Mouse (Mus musculus) c-Kit-positive CD71-positive TER-119-positive erythroid progenitor cells, embryonic 14.5 days (primary cell): ENCODE results near the gene Mrm1.

Experiments
- DNase-seq: peaks from one replicate; pipeline ENCODE4 v3.0.0-alpha.2; 2013; ENCODE audit warnings: low spot score

The Mrm1 gene

DNA sequence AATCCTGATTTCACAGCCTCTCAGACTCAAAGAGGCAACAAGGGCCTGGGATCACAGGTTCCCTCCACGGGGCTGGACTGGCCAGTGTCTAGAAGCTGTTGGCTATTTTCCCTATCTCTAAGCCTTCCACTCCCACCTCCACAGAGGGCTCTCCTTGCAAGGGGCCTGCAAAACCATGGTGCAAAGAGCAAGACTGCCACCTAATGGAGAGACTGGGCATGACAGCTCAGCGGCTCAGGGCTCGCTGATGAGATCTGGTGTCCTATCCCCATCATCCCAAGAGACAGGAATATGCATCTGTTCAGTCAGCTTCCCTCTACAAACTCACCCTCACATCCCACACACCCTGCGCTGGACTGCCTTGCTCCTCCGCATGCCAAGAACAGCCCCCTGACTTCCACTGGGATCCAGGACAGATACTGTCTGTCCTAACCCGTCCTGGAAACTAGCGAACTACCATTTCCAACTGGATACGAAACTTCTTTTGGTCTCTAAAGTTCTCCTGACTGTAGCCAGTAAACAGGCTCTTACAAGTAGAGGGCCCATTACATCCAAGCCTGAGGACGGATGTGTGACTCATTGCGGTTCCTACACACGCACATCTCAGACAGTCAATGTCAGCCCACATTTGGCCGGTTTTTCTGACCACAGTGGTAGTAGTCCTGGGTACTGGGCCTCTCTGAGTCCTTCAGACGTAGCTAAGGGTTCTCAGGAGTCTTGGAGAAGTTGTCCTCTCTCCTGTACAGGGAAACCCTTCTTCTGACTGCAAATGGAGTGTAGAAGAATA, 5.4 kb downstream of the Mrm1 start:
- DNase-seq = no peak

DNA sequence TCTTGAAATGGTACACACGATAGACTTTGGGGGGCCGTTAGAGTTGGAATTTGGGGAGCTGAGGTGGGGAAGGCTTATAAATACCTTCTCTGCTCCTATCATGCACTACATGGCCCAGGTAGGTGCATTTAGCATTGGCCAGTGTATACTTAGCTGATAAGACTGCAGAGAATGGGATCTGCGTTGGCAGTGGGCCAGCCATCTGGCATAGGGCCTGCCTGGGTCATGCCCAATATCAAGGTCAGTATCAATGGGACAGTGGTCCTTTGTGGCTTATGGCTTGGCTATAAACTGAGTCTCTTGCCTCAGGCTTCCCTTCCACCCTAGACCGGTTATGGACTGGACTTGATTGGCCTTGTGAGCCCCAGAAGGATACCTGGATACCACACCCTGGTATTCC, 14.9 kb downstream of the Mrm1 start:
- DNase-seq = no peak

DNA sequence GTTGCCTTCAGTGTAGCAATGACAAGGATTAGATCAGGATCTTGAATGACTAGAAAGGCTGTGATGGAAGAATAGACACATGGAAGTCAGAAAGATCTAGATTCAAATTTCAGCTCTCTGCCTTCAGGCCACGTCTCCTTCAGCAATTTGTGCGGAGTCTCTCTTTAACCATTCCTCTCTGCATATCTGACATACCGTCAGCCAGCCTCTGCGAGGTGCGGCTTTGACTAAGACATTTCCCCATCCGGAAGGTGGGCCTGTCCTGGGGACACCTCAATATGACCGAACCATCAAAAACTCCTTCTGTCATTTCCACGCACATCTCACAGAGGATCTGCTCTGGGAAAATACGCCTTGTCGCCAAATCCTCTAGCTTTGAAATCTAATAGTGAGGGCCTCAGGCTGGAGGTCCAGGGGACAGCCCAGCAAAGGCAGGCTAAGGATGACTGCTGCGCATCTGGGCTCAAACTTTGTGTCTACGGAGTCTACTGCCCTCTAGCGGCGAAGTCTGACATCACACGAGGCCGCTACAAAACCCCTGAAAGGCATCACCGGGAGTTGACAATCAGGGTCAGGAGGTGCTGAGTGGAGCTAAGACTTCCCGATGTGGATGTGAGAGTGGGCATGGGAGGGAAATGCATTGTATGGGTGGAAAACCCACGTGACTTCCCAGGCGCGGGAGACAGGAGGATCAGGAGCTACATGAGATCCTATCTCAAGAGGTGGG, 21.5 kb downstream of the Mrm1 start:
- peak; percentile 76 for DNase-seq

DNA sequence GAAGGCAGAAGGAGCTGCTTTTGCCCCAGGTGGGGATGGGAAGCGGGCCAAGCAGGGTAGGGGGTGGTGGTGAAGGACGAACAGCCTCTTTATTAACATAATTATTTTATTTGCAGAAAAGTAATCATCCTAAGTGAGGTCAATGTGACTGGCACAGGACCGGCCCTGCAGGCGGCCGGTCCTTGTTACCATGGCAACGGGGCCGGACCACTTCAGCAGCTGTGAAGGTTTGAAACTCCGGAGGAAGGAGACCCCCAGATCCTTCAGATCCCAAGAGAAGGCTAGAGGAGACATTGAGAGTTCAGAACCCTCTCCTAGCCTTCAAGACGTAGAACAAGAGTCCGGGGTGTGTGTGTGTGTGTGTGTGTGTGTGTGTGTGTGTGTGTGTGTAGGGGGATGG, 22.3 kb downstream of the Mrm1 start:
- DNase-seq = no peak

DNA sequence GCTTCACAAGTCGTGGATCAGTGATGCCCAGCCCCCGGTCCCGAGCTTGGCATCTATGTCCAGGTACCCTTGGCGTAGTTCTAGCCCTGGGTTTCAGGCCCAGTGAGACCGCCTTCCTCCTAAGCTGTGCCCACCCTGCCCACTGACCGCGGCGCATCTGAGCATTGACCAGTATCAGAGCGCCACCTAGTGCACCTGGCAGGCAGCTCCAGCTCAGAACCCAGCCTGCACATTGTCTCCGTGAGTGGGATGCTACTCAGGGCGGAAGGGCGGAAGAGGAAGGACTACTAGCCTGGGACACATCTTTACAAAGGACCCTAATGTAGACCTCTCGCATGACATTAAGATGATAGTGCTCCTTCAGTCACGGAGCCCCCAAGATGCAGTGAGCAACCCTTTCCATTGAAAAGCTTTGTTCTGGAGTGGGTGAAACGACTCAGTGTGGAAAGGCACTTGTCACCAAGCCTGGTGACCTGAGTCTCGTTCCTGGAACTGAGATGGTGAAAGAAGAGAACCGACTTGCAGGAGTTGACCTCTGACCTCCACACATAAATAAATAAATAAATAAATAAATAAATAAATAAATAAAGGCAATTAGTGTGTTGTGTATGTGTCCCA, 24.7 kb downstream of the Mrm1 start:
- no peak for DNase-seq

DNA sequence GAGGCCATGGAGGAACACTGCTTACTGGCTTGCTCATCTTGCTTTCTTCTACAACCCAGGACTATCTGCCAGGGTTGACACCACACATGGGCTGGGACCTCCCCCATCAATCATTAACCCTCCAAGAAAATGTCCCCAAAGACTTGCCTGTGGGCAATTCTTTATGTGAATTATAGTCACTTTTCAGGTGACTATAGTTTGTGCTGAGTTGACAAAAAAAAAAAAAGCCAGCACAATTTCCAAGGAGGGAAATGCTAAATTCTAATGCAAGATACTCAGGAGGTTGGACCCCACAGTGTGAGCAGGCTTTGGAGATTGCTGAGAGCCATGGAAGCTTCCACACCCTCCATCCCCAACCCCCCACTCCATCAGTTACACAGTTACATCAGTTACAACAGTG, 25.8 kb downstream of the Mrm1 start:
- DNase-seq = no peak

DNA sequence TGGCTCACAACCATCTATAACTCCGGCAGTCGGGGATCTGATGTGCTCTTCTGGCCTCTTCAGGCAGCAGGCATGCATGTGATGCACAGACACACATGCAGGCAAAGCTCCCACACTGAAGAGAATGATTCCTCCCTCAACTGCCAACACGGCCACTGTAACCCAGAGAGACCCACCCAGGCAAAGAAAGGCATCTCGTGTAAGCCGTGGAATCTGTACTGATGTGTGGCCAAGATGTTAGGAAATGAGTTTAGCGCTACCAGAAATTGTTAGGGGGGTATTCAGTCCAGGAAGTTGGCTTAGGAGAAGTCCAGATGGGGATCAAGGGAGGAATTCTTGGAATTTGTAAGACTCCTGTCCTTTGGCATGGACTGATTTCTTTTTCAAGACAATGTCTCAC, 28.9 kb downstream of the Mrm1 start:
- DNase-seq = no peak

DNA sequence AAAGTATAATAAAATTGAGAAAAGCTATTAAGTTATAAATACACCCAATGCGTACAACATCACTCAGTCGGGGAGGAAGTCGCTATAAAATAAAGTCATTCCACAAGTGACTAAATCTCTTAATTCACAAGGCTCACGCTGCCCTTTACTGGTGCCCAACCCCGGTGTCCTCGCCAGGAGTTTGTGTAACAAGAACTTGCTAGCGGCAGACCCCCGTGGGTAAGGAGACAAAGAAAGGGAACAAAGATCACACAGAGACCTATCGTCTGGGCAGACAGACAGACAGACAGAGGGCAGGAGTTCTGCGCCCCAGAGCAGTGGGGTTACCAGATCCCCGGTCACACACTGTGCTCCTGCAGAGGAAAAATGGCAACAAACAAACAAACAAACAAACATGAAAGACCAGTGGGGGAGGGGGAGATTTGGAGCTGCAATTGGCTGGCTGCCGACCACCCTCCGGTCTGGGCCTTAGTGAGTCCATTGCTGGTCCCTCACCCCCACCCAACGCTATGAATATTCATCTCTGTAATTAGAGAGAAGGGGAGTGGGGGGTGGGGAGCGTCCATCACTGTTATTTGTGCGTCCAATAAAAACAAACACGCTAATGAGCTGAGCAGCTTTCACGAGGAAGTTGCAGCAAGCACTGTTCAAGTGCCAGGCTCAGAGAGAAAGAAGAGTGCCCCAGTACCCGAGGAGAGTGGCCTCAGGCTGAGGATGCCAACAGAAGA, 39.0 kb downstream of the Mrm1 start:
- DNase-seq = no peak

DNA sequence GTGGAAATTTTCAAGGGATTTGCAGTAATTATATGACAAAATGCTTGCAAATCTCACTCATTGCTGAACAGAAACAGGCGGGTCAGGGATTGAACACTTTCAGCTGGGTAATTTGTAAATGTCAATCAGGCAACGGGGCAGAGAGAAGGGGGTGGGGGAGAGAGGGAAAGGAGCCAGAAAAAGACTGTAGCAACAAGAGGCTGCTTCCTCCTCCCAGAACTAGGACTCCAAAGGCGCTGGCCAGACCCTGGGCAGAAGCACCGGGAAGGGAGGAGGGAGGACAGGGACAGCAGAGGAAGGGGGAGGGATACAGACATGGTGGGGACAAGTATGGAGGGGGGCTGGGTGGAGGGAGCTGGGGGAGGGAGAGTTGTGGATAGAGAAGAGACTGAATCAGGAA, 43.8 kb downstream of the Mrm1 start:
- DNase-seq = no peak

DNA sequence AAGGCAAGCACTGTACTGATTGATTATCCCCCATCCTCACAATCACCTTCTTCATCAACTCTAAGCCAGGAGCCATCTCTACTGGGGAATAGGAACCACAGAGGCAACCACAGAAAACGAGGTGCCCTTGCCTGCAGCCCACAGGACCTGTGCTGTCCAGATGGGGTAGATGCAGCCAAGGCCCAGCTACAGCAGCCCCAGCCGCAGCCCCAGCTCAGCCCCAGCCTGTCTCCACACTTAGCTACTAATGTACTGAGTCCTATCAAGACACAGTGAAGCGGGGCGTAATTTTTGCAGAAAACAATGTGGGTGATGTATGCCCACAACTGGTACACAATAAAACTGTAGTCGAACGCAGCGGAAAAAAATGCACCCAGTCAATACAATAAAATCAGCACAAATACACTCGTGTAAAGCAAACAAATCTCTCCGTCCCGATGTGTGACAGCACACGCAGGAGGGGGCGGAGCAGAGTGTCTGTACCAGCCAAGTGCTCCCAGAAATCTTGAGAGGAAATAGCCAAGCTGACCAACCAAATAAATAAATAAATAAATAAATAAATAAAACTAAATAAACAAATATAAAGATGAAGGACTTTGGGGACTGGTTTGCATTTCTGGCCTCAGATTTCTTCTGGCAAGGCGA, 44.3 kb downstream of the Mrm1 start:
- DNase-seq = no peak

DNA sequence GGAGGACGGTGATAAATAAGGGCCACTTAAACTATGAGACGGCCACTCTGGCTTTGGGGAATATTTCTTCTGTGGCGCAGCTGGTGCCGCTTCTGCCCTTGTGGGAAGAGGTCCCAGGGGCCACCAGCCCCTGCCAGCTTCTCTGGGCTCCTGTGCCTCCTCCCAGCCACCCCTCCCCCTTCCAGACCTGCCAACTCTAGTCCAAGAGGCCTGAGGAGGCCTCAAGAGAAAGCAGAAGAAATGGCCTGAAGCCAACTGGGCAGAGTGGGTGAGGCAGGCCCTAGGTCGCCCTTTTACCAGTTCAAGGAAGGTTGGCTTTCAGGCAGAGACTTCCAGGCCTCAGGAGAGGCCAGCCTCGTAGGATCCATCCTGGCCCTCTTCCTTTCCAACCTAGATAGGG, 51.4 kb downstream of the Mrm1 start:
- no peak for DNase-seq

DNA sequence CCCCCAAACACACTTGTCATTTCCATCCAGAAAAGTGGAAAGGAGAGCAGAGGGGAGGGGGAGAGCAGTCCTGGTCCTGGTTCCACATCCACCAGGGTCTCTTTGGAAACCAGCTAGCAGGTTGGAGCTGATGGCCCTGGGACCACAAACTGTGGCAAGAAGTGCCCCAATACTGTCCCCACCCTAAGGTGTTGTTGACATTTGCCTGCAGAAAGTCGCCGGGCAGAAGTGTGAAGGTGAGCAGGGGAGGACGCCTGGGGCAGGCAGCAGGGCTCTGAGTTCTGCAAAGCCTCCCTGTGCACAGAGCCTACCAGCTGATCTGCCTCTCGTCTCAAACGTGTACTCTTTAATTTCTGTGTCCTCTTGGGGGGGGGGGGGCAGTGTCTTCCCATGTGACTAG, 54.2 kb downstream of the Mrm1 start:
- DNase-seq = no peak

DNA sequence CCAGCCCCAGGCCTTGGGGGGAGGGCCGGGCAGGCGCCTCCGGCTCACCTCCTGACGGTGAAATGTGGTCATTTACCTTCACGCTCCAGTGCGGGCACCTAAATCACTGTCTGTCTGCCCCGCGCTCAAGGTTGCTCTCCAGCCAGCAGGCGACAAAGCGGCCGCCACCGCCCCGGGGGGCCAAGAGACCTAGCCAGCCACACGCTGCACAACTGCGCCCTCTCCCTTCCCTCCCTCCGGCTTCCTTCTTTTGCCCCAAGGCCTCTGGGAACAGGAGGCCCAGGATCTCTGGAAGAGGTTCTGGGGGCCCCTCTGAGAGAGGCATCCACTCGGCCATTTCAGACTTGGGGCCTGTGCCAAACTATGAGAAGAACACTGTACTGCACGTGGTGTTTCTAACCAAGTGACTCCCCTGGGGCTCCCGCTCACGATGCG, 54.8 kb downstream of the Mrm1 start:
- no peak for DNase-seq

DNA sequence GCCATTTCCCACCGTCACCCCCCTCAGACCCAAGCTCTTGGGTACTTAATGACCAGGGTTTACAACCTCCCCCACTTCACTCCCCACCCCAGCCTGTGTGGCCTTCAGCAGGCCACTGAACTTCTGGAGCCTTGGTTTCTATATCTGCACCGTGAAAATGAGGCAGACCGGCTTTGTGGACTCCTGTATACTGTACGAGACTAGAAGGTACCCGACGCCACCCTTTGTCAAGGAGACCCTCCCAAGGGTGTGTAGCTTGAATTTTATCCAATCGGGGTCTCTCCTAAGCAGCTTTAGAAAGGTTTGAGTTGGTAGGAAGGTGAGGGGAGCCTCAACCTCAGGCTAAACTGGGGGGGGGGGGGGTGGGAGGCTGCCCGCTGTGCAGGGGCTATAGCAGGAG, 55.2 kb downstream of the Mrm1 start:
- DNase-seq = no peak
